Mouse (Mus musculus): ENCODE measurements at regions not wholly inside any gene's neighbourhood (a gene's known extent, or its start where the extent isn't known, plus 50 kb on each side); places are given as distances from the start of the nearest gene placed in this dataset.

GRCm38 (mm10) chr17:29768642-29769041, 51.8 kb upstream of the Ccdc167 start:
- Histone ChIP-seq H3K4me1 (ENCODE audit: control insufficient read depth in 2 of 2, insufficient read depth in 2 of 2, low read length in 2 of 2, poor library complexity in 1 of 2) (peaks cover 0 to 14% of the 10 kb centered on the region in 2 experiments; a peak in 3 of 4 replicates), H3K27ac (ENCODE audit: insufficient read depth, low read depth, low read length, poor library complexity, severe bottlenecking) (no peak overlapping the region), H3K9me3 (ENCODE audit: control insufficient read depth, insufficient read depth, low read depth, low read length) (no peaks in the 10 kb centered on the region), H3K36me3 (ENCODE audit: control insufficient read depth, insufficient read depth, low read length, poor library complexity, severe bottlenecking) (no peaks in the 10 kb centered on the region), H3K9ac (ENCODE audit: insufficient read depth, low read depth, low read length, poor library complexity, severe bottlenecking) (no peak overlapping the region), H3K4me3 (ENCODE audit: insufficient read depth in 1 of 2, low read depth in 1 of 2, low read length in 2 of 2, poor library complexity in 1 of 2, severe bottlenecking in 1 of 2) (no peak overlapping the region)
- in situ Hi-C loops (cut with MboI; ENCODE audit: low sequenced_read_pairs in 2 of 2, unreplicated experiment in 2 of 2), result no loop called here
- TF ChIP-seq HCFC1 (IDR thresholded peaks at IDR 0.05; ENCODE audit: borderline replicate concordance, insufficient read depth, low read length) (no peak), CHD2 (IDR thresholded peaks at IDR 0.05; ENCODE audit: low read depth, low read length) (no peak)
- DNase-seq (ENCODE audit: low read depth, low spot score), result no peak
